Mouse (Mus musculus) neural tube, embryonic 10.5 days (tissue): ENCODE measurements around the gene Spryd4.
"Not testable (repeated sequence)": the region's sequence is repeated elsewhere in the genome, so short reads cannot be mapped to it uniquely, and the experiment has no call there.

Source experiments
- DNase-seq: peaks from one replicate; pipeline ENCODE4 v3.0.0-alpha.2; 2017; ENCODE audit warnings: low spot score; ENCODE audit errors: extremely low spot score

The Spryd4 gene

GRCm38 (mm10) chr10:128188242-128188877 lies 23.2 kb downstream of the Spryd4 start:
- peak; percentile 64 for DNase-seq

- DNase-seq: no peak
Measured at GRCm38 (mm10) chr10:128187181-128187605, 24.4 kb downstream of the Spryd4 start.

GRCm38 (mm10) chr10:128185959-128186358 lies 25.6 kb downstream of the Spryd4 start:
- peak; percentile 95 for DNase-seq

- DNase-seq: no peak
Measured at GRCm38 (mm10) chr10:128185277-128185940, 26.2 kb downstream of the Spryd4 start.

GRCm38 (mm10) chr10:128184296-128184695 lies 27.3 kb downstream of the Spryd4 start:
- DNase-seq: no peak

GRCm38 (mm10) chr10:128179989-128180388 lies 31.6 kb downstream of the Spryd4 start, which contains the start of gene Rbms2:
Gene Rbms2, minus strand, starts transcription at chr10:128180297.
- DNase-seq: peak; percentile 28

GRCm38 (mm10) chr10:128177316-128177715 lies 34.3 kb downstream of the Spryd4 start:
- DNase-seq: no peak

- DNase-seq: peak; percentile 79
Measured at GRCm38 (mm10) chr10:128175996-128176755, 35.4 kb downstream of the Spryd4 start.

- no peak for DNase-seq
Measured at GRCm38 (mm10) chr10:128175302-128175701, 36.3 kb downstream of the Spryd4 start.

GRCm38 (mm10) chr10:128171348-128171747 lies 40.3 kb downstream of the Spryd4 start:
- DNase-seq: not testable (repeated sequence)

GRCm38 (mm10) chr10:128167091-128167490 lies 44.5 kb downstream of the Spryd4 start:
- DNase-seq: no peak

GRCm38 (mm10) chr10:128165726-128166125 lies 45.9 kb downstream of the Spryd4 start:
- not testable (repeated sequence) for DNase-seq
